Mouse (Mus musculus) embryonic facial prominence, embryonic 15.5 days (tissue): ENCODE results near the gene Agpat2. TPM values are rescaled to one million over a fixed set of nuclear protein-coding genes. Genes with fewer than 3 reads are reported as not detected.

ENCODE experiments used
- ATAC-seq: fragments of 200-750 bp; cut with Nextera tagmentation; 2 replicates; pipeline ENCODE4 v1.8.0; 2017; ENCODE audit warnings: low read depth, moderate TSS enrichment; ENCODE audit not compliant: insufficient number of reproducible peaks, low FRiP score, low TSS enrichment
- H3K27ac ChIP-seq: fragments of 300-500 bp; sonication (generic); replicated peaks from 2 replicates; pipeline ENCODE4 v1.5.1; 2015; ENCODE audit warnings: mild to moderate bottlenecking, inconsistent platforms
- H3K27me3 ChIP-seq: fragments of 300-500 bp; sonication (generic); 2 replicates; pipeline ENCODE4 v1.6.1; 2015; ENCODE audit warnings: inconsistent platforms
- H3K36me3 ChIP-seq: fragments of 300-500 bp; sonication (generic); 2 replicates; pipeline ENCODE4 v1.6.1; 2015; ENCODE audit warnings: mild to moderate bottlenecking, inconsistent platforms
- H3K4me1 ChIP-seq: fragments of 300-500 bp; sonication (generic); 2 replicates; pipeline ENCODE4 v1.6.1; 2015; ENCODE audit warnings: inconsistent platforms
- H3K4me2 ChIP-seq: fragments of 300-500 bp; sonication (generic); replicated peaks from 2 replicates; pipeline ENCODE4 v1.6.1; 2015; ENCODE audit warnings: mild to moderate bottlenecking, inconsistent platforms
- H3K4me3 ChIP-seq: fragments of 300-500 bp; sonication (generic); replicated peaks from 2 replicates; pipeline ENCODE4 v1.5.1; 2015; ENCODE audit warnings: mild to moderate bottlenecking, inconsistent platforms
- H3K9ac ChIP-seq: fragments of 300-500 bp; sonication (generic); 2 replicates; pipeline ENCODE4 v1.6.1; 2015; ENCODE audit warnings: inconsistent platforms
- H3K9me3 ChIP-seq: fragments of 300-500 bp; sonication (generic); replicated peaks from 2 replicates; pipeline ENCODE4 v1.6.1; 2016; ENCODE audit warnings: inconsistent platforms
- WGBS: fragments of 180-500 bp; shearing (Covaris S2); methylation state at CpG from one replicate; pipeline ENCODE4 v1.1.7; 2015; 5-methylcytosine and 5-hydroxymethylcytosine counted together
- polyA plus RNA-seq: library from polyadenylated mRNA; unstranded; fragments of >200 nt; fragmentation: Nextera tagmentation; extraction: Ambion mirVana; gene quantifications from 2 replicates; pipeline ENCODE4 v1.2.1, GENCODE M21; 2015

Agpat2 gene
- polyA plus RNA-seq, 1 experiment from 2014 or later = 31.7 TPM

DNA sequence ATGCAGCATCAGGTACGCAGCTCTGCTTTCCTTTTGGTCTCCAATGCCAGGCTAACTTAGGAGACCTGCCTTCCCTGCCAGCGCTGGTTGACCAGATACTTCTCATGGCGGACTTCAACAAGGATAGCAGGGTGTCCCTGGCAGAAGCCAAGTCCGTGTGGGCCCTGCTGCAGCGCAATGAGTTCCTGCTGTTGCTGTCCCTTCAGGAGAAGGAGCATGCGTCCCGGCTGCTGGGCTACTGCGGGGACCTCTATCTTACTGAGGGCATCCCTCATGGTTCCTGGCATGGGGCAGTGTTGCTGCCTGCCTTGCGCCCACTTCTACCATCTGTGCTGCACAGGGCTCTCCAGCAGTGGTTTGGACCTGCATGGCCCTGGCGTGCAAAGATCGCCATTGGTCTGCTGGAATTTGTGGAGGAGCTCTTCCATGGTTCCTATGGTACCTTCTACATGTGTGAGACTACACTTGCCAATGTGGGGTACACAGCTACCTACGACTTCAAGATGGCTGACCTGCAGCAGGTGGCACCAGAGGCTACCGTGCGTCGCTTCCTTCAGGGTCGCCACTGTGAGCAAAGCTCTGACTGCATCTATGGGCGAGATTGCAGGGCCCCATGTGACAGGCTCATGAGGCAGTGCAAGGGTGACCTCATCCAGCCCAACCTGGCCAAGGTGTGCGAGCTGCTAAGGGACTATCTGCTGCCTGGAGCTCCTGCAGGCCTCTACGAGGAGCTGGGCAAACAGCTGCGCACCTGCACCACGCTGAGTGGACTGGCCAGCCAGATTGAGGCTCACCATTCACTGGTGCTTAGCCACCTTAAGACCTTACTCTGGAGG, 31.5 kb upstream of the Agpat2 start:
- no peak overlapping the region for H3K4me3 ChIP-seq
- peaks cover 47% of the 10 kb centered on the region for H3K36me3 ChIP-seq
- no peak for ATAC-seq
- no peaks in the 10 kb centered on the region for H3K27me3 ChIP-seq
- H3K4me2 ChIP-seq = no peak overlapping the region
- 73% methylated on average over 21 of the region's 21 CpGs for WGBS
- H3K9ac ChIP-seq = no peak overlapping the region
- H3K27ac ChIP-seq = no peak overlapping the region
- H3K4me1 ChIP-seq = peaks cover 28% of the 10 kb centered on the region
- H3K9me3 ChIP-seq = no peaks in the 10 kb centered on the region

DNA sequence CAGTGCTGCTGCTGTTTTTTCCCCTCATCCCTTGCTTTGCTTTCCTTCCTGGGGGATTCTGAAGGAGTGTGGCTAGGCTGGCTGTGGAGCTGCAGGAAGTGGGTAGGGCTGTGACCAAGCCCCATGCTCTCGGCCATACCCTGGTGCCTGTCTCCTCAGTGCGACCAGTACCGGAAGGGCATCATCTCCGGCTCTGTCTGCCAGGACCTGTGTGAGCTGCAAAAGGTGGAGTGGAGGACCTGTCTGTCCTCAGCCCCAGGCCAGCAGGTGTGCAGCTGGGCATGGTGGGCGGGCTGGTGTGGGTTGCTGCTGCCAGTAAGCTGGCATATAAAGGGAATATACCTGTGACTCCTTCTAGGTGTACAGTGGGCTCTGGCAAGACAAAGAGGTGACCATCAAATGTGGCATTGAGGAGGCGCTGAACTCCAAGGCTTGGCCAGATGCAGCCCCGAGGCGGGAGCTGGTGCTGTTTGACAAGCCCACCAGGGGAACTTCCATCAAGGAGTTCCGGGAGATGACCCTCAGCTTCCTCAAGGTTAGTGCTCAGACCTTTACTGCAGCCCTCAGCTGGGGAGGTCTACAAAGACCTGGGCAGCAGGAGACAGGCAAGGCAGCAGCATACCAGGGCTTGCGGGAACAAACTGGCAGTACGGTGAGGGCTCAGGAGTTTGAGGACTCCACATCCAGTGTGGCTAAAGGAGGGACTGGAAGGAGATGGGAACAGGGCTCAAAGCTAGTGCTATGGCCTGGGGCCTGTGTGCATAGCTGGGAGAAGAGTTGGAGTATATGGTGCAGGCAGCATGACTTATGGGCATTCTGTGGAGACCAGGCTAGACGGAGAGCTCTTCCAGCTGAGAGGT, 30.6 kb upstream of the Agpat2 start:
- H3K9me3 ChIP-seq = no peaks in the 10 kb centered on the region
- ATAC-seq = no peak
- no peak overlapping the region for H3K9ac ChIP-seq
- peaks cover 47% of the 10 kb centered on the region for H3K36me3 ChIP-seq
- WGBS = 59% methylated on average over 12 of the region's 12 CpGs
- peaks cover 23% of the 10 kb centered on the region for H3K4me1 ChIP-seq
- H3K27me3 ChIP-seq = no peaks in the 10 kb centered on the region
- H3K27ac ChIP-seq = no peak overlapping the region; the same call in 1 of the 2 replicates
- H3K4me3 ChIP-seq = no peak overlapping the region
- no peak overlapping the region for H3K4me2 ChIP-seq

DNA sequence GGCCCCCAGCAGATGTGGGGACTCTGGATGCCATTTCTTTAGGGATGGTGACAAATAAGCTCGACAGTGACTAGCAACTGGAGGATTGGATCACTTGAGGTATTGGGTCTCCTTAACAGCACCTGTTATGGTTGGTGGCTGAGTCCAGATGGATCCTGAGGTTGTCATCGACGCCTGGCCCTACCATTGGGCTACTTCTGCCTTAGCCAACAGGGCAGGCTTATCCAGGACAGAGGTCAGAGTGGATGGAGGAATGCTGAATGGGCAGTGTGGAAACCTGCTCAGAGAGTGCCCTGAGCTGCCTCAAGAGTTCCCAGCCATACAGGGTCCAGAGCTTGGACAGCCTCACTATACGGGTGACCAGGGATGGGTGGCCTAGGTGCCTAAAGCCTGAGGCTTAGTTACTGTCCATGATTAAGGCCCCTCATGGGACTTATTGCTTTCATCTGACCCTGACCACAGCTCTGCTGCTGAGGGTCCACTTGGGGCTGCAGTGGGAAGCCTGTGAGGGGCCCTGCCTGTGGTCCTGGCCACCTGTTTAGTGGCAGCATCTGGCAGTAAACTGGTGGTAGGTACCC, 29.8 kb upstream of the Agpat2 start:
- H3K27me3 ChIP-seq = no peaks in the 10 kb centered on the region
- no peak overlapping the region for H3K4me2 ChIP-seq
- H3K9me3 ChIP-seq = no peaks in the 10 kb centered on the region
- no peak overlapping the region for H3K9ac ChIP-seq
- no peak overlapping the region for H3K27ac ChIP-seq
- peaks cover 47% of the 10 kb centered on the region for H3K36me3 ChIP-seq
- ATAC-seq = no peak
- WGBS = 64% methylated on average over 4 of the region's 4 CpGs
- H3K4me1 ChIP-seq = peaks cover 29% of the 10 kb centered on the region
- H3K4me3 ChIP-seq = no peak overlapping the region

DNA sequence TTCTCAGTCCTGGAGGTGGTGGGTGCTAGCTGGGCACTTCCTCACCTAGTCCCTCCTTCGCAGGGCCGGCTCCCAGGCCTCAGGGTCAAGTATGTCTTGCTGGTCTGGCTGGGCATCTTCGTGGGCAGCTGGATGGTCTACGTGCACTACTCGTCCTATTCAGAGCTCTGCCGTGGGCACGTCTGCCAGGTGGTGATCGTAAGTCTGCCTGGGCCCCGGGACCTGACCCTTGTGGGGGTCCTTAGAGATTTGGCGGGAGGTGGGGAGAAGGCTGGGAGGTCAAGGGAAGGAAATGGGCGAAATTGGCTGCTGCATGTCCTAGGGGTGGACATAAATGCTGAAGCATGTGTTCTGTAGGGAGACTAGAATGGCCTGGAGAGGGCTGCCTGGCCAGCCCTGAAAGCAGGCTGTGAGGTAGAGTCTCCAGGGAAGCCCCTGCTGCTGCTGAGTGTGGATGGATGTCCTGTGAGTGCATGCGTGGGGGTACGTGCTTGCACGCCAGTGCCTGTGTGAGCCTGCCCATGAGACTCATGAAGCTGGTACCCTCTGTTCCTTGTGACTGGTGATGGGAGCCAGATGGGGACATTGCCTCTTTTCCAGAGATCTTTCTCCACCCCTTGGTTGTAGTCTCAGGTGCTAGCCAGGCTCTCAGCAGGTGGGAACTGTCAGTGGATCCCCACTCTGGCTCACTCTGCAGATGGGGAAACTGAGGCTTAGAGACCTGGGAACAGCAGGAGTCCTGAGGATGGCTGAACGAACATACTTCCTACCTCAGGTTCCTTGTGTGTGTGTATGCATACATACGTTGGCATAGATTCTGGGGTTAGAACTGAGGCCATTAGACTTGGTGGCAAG, 28.6 kb upstream of the Agpat2 start:
- Histone ChIP-seq H3K27me3 (no peaks in the 10 kb centered on the region), H3K9me3 (no peaks in the 10 kb centered on the region), H3K4me2 (no peak overlapping the region), H3K9ac (no peak overlapping the region), H3K4me1 (peaks cover 25% of the 10 kb centered on the region), H3K27ac (no peak overlapping the region), H3K36me3 (peaks cover 36% of the 10 kb centered on the region), H3K4me3 (no peak overlapping the region)
- no peak for ATAC-seq
- WGBS = 75% methylated on average over 16 of the region's 16 CpGs

DNA sequence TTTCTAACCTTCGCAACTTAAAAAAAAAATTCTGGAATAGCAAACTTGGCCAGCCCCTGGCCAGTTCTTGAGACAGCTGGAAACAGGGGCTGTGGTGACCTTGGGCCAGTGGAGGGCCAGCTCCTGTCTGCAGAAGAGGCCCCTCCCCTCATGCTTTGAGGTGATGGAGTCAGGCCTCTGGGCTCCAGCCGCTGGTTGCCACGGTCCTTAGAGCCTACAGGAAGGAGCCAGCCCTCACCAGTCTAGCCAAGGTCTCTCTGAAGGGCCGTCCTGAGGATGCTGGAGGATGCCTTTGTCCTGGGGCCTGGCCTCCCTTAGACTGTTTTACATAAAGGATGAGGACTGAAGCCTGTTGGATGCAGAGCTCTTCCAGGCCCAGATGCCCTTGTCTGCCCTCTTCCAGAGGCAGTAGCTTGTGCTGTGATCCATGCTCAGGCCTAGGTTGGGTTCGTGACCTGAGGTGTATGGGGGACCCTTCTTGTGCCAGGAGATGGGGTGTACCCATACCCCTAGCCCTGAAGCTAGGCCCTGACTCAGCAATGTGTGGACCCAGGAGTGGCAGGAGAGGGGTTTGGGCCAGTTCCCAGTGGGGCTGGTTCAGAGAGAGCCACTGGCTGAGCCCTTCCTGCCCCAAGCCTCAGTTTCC, 24.7 kb upstream of the Agpat2 start:
- H3K27me3 ChIP-seq = no peaks in the 10 kb centered on the region
- no peaks in the 10 kb centered on the region for H3K9me3 ChIP-seq
- H3K27ac ChIP-seq = peak overlapping the region; percentile 24; the same call in 1 of the 2 replicates
- H3K4me3 ChIP-seq = peak overlapping the region; percentile 63
- H3K9ac ChIP-seq = peak overlapping the region; percentile 67
- WGBS = 16% methylated on average over 5 of the region's 5 CpGs
- 0 out of 2 replicates have a peak, but pooled peaks have one; percentile 27 for ATAC-seq
- peaks cover 22% of the 10 kb centered on the region for H3K4me1 ChIP-seq
- H3K36me3 ChIP-seq = no peaks in the 10 kb centered on the region
- peak overlapping the region; percentile 81 for H3K4me2 ChIP-seq

DNA sequence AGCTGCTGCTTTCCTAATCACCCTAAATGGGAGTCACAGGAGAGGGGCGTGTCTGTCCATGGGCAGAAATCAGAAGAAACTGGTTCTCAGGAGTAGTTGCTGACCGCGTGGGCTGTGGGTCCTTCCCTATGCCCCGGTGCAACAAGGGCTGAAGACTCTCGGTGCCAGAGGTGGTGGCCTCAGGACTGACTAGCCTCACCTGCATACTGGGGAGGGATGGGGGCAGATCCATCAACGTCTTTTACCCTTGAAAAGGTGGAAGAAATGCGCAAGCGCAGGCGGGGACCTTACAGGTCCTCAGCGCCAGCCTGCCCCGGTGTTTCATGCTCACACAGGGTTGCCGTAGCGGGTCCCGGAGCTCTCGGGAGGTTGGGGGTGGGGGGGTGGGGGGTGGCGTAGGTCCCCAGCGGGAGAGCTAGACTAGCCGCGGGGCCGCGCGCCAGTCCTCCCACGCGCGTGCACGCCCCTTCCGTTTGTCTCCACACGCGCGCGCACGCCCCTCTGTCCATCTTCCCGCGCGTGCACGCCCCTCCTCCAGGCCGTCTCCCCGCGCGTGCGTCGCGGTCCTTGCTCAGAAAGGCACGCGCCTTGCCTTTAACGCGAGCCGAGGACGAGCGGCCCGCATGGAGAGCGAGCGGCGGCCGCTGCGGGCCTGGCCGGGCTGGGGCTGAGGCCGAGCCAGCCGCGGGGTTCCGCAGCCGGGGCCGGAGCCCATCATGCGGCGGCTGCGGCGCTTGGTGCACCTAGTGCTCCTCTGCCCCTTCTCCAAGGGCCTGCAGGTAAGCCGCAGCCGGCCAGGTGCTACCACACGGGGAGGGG, 23.9 kb upstream of the Agpat2 start, which contains the start of gene Fam69b:
TSS of gene Fam69b (plus strand) at position 537 of the 819 bp plus-strand sequence.
- peak; percentile 77 for ATAC-seq
- Histone ChIP-seq H3K4me2 (peak within 1 kb of the TSS; percentile 81), H3K27ac (peak within 1 kb of the TSS; percentile 24; the same call in 1 of the 2 replicates), H3K9ac (peak within 1 kb of the TSS; percentile 67), H3K9me3 (no peaks in the 10 kb centered on the region), H3K36me3 (no peaks in the 10 kb centered on the region), H3K4me3 (peak within 1 kb of the TSS; percentile 63), H3K4me1 (peaks cover 22% of the 10 kb centered on the region), H3K27me3 (no peaks in the 10 kb centered on the region)
- WGBS = under 1% methylated on average over 70 of the region's 70 CpGs

DNA sequence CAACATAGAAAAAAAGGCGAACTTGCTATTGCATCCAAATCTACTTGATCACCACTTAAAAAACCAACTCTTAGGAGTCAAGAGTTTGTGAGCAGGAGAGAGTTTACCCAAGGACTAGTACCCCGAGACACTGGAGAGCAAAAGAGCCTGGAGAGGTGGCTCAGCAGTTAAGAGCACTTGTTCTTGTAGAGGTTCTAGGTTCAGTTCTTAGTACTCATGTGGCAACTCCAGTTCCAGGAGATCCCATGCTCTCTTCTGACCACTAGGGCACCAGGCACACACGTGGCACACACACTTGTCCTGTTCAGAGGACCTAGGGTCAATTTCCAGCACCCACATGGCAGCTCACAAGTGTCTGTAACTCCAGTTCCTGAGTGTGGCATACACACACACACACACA, 21.9 kb upstream of the Agpat2 start:
- Histone ChIP-seq H3K4me1 (peaks cover 22% of the 10 kb centered on the region), H3K4me2 (no peak overlapping the region), H3K9ac (no peak overlapping the region), H3K27me3 (no peaks in the 10 kb centered on the region), H3K4me3 (no peak overlapping the region), H3K27ac (no peak overlapping the region), H3K36me3 (no peaks in the 10 kb centered on the region), H3K9me3 (no peaks in the 10 kb centered on the region)
- no peak for ATAC-seq
- 64% methylated on average over 3 of the region's 3 CpGs for WGBS

DNA sequence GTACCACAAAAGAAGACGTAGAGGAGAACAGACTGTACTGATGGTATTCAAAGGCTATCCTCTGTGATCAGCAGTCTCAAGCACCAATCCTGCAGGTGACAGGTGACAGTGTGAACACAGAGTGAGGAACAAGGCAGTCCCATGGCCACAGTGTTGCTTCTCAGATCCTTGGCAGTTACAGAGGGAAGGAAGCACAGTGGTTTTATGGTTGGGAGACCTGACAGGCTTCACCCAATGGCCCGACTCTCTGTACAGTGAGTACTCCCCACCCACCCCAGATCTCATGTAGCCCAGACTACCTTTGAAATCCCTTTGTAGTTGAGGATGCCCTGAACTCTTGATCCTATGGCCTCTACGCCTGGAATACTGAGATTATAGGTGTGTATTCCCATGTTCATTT, 21.2 kb upstream of the Agpat2 start:
- no peak overlapping the region for H3K4me2 ChIP-seq
- H3K4me3 ChIP-seq = no peak overlapping the region
- H3K36me3 ChIP-seq = no peaks in the 10 kb centered on the region
- H3K4me1 ChIP-seq = peaks cover 22% of the 10 kb centered on the region
- H3K9me3 ChIP-seq = no peaks in the 10 kb centered on the region
- 86% methylated on average over 3 of the region's 3 CpGs for WGBS
- no peak for ATAC-seq
- no peaks in the 10 kb centered on the region for H3K27me3 ChIP-seq
- H3K27ac ChIP-seq = no peak overlapping the region
- H3K9ac ChIP-seq = no peak overlapping the region

DNA sequence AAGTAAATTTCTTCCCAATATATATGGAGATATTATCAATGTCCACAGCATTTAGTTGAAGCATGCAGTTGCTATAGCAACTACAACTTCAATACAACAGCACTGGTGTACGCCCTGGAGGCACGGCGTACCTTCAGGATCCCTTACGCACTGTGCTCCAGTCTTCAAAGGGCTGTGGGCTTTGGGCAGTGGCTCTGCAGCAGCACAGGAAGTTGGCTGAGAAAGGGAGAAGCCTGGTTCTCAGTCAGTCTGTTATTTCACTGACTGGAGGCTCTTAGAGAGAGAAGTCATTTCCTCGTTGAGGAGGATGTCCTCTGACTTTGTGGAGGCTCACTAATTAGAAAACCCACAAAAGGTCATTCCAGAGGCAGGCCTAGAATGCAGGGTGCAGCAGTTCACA, 18.8 kb upstream of the Agpat2 start:
- Histone ChIP-seq H3K4me1 (peaks cover 6% of the 10 kb centered on the region; the same call in 1 of the 2 replicates), H3K36me3 (no peaks in the 10 kb centered on the region), H3K9me3 (no peaks in the 10 kb centered on the region), H3K4me3 (no peak overlapping the region), H3K27me3 (no peaks in the 10 kb centered on the region), H3K4me2 (no peak overlapping the region), H3K27ac (no peak overlapping the region), H3K9ac (no peak overlapping the region)
- 33% methylated on average over 5 of the region's 5 CpGs for WGBS
- no peak for ATAC-seq
